Mouse (Mus musculus) neural tube, embryonic 10.5 days (tissue): ENCODE measurements around the gene Sgk1.
"Not testable (repeated sequence)": the region's sequence is repeated elsewhere in the genome, so short reads cannot be mapped to it uniquely, and the experiment has no call there.

ENCODE experiments used
- DNase-seq: peaks from one replicate; pipeline ENCODE4 v3.0.0-alpha.2; 2017; ENCODE audit warnings: low spot score; ENCODE audit errors: extremely low spot score

Sgk1 gene

DNA sequence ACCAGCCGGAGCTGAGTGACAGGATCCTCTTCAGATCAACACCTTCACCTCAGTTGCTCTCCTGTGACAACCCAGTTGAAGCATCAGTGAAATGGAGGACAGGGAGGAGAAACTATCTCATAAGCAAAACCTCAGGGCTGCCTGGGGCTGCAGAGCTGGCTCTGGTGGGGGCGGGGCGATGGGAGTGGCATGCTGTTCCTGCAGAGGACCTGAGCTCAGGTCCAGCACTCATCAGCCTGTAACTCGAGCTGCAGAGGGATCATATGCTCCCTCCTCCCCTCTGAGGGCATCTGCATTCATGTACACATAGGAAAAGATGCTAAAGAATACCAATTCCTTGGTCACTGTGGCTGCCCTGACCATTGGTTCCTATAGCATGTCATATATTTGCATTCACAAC is 15.5 kb upstream of the Sgk1 start:
- DNase-seq = no peak

DNA sequence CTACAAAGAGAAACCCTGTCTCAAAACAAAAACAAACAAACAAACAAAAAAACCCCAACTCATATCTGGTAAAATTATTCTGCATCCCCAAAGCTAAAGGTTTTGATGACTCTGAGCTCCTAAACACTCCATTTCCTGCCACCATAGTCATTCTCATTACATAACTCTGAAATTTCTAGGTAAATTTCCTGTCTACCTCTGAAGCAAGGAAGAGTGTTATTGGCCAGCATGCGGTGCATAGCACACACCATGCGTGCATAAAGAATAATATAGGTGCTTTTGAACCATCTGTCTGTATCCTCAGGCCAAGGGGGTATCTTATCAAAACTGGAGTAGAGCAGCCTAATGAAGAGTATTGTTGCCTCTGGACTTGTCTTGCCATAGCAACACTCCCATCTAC is 13.8 kb upstream of the Sgk1 start:
- no peak for DNase-seq

DNA sequence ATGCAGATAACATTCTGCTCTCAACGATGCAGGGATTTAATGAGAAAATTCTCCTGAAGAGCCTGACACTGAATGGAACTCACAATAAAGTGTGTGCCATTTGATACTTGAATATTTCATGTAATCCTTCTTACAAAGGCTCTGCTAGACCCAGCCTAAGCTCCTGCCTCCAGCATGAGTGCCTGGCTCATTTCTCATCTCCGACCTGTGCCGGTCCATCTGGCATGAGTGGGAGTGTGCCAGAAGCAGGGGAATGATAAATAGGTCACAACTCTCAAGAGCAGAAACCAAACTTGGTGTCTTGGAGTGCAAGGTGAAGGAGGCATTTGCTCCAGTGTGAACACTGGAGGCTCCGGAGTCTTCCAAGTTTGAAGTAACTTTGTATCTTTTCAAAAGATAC is 13.4 kb upstream of the Sgk1 start:
- DNase-seq = no peak

DNA sequence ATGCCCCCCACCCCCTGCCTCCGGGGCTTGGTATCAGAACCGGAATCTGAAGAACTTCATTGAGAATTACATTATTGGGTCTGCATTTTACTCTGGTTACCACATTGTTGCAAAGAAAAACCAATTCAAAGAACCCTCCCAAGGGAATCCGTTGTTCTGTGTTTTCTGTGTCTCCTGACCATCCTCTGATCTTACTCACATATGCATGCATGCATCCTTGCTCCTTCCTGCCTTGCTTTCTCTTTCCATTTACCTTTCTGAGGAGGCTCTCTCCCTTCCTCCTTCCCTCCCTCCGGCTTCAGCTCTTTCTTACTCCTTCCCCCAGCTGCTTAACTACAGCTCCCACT is 174 bp upstream of the Sgk1 start:
- no peak for DNase-seq

DNA sequence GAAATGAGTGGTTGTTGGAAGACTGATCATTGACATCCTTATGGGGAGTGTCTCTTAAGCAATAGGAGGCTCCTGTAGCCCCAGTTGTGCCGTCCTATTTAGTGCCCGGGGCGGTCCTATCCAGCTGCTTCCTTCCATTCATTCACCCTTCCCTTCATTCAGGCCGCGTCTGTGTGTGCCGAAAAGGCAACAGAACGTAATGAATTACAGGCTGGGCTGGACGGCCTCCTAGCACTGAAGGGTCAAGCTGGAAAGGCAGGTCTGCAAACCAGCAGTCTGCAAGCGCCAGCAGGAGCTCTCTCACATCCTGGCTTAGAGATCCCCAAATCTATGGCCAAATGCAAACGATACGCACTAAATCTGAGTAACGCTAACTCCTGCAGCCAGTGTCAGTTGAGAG is 1.6 kb downstream of the Sgk1 start:
- DNase-seq = peak; percentile 62

DNA sequence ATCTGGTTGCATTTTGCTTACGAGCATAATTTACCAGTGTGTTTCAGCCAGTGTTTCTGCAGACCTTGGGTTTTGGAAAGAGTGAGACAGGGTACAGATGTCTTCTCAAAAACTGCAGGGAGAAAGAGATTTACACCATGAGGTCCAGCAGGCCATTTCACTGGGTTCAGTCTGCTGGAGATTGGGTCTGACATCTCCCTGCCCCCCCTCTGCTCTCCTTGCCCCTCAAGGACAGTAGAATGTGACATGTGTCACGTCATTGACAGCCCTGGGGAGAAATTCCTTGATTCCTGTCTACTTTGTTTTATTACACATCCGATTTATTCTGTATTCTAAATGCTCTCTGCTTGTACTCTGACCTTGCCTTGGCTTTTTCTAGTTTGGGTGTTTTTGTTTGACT is 2.5 kb downstream of the Sgk1 start:
- DNase-seq = no peak

DNA sequence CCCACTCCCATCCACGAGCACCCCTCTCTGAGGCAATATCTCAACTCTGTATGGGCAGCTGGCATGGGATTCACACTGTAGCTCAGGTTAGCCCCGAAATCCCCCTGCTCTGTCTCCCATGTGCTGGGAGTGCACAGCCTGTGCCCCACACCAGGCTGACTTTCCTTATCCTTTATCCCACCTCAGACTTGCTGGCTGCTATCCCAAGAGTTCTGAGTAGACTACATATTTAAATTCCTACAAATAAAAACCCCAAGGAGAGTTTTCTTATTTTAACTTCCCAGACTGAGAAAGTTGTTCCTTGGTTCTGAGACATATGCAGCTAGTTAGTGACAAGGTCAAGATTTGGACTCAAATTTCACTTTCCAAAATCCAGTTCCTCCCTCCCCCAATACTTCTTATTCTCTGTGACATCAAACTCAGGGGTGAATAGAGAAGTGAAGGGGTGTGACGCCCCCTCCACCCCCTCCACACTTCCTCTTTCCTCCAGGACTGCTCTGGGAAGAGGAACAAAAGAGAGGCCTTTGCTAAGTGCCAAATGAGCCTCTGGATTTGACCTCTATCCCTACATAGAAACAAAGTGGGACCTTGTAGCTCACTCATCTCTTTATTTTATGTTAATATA is 7.3 kb downstream of the Sgk1 start:
- no peak for DNase-seq

DNA sequence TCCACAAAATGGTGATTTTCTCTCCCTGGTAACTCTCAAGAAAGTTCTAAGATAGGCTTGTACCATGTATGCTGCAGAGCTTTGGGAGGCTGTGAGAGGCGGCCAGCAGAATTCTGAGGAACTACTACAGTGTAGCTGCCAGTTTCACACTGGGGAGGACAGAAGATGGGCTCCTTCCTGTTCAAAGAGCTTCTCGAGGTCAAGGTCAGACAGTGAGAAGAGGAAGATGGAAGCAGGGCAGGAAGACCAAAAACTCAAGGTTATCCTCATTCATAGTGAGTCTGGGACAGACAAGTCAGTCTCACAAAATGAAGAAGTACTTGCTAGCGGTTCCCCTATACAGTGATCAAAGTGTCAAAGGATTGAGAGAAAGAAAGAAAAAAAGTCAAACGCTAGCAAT is 8.3 kb downstream of the Sgk1 start:
- DNase-seq = no peak

DNA sequence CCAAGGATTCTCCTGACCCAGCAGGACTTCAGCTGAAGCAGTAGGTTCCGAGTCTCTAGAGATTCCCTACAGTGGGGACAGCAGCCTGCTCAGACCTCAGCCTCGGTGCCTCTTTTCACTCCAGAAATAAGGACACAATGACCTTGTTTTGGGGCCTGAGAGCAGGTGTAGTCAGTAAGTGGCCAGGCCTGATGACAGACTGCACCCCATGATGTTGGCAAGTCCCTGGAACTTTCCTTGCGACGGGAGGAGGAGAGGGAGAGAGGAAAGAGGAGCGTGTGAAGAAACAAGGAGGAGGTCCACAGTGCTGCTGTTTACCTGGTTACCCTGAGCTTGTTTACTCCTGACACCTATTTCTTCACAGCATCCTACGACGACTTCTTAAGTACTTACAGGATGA is 9.5 kb downstream of the Sgk1 start:
- no peak for DNase-seq

DNA sequence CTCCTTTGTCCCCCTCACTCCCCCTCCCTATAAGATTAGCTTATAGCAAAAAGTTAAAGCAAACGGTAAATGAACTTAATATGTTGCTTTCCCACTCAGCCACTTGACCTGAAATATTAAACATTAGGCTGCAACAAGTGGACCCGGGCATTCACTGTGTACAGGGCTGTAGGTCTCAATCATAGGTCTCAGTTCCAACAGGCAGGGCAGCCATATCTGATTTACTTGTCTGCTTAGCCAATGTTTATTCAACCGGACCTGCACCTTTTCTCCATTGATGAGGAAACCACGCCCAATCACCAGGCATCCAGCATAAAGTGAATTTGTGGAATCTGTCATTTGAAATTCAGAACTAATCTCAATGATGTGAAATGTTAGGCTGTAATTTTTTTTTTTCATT is 10.1 kb downstream of the Sgk1 start:
- DNase-seq = no peak

DNA sequence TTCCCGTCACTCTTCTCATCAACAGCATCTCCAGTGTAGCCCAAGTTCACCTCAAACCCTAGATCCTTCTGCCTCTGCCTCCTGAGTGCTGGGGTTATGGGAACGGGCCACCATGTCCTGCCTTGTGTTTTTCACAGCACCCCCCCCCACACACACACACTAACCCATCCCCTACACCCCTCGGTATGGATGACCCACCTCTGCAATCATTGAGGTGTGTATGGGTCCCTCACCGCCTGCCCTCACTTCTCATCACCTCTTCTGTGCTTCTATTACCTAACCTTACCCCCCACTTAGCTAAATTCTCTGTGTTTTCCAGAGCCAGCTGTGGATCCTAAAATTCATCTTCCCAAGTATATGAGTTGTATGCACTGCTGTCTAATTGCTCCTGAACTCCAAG is 16.4 kb downstream of the Sgk1 start:
- DNase-seq = no peak

DNA sequence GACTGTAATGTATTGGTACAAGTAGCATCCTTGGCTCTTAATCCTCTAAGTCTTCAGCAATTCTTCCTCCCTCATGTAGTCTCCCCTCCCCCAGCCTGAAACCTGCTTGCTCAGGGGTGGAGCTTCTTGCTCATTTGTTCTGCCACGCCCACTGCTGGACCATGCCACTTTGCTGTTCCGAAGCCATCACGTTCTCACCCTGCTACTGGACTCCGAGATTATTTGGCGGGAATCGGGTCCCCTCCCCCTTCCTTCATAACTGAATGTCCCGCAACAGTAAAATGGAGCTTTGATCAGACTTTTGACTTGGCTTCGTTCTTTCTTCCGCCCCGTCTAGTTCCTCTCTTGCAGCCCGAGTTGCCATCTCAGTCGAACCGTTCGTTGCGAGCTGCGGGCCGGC is 16.9 kb downstream of the Sgk1 start:
- not testable (repeated sequence) for DNase-seq

DNA sequence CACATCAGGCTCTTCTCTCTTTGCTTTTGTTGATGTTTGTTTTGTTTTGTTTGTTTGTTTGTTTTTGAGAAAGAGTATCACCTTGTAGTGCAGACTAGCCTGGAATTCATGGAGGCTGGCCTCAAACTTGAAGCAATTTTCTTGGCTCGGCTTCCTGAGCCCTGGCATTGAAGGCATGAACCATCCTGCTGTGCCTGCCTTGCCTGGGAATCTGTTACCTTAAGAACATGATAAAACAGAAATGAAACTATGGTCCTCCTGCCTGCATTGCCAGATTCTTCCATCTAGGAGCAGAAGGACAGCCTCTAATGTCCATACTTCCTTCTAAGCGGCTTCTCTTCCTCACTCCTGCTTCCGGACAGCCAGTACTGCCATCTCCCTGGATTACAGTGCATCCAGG is 17.4 kb downstream of the Sgk1 start:
- DNase-seq = no peak

DNA sequence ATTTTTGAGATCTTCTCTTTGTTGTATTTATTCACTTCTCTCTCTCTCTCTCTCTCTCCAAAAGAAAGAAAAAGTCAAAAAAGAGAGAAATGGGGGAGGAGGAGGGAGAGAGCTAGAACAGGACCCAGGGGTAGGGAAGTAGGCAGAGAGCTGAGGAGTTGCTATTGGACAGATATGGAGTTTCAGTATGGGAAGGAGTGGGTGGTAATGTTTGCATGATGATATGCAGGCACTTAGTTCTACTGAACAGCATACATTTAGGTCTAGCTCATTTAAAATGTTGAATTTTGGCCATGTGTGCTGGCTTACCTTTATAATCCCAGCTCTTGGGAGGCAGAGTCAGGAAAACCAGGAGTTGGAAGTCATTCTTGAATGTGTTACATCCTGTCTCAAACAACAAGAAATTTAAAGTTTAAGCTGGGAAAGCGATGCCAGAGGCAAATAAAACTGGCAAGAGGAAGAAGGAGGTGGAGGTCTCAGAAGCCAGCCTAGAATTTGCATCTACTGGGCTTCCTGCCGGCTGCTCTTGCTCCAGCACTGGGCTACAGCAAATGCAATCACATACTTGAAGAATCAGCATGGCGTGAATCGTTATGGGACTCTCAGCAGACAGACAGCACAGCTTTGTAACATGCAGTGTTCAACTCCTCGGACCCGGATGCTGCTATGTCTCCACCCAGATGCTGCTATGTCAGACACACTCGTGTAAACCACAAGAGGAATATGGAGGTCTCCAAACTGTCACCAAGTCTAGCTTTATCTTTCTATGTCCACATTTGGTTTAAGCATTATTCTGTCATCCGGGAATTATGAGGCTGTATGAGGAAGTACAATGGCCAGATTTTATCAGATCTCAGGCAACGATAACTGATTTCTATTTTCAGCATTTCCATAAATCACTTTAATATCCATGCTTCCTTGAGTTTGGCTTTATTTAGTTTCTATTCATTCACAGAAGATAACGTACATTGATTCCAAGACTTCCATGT is 20.5 kb downstream of the Sgk1 start:
- no peak for DNase-seq

DNA sequence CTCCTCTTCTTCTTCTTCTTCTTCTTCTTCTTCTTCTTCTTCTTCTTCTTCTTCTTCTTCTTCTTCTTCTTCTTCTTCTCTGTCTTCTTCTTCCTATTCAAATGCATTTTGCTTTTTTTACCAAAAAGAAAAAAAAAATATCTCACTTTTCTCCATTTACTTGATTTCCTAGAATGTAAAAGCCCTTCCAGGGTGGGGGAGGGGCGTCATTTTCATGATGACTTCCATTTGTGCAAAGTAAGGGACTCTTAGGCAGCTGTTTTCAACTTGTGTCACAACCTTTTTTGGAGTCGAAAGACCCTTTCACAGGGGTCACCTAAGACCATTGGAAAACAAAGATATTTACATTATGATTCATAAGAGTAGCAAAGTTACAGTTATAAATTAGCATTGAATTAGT is 22.2 kb downstream of the Sgk1 start:
- DNase-seq = no peak

DNA sequence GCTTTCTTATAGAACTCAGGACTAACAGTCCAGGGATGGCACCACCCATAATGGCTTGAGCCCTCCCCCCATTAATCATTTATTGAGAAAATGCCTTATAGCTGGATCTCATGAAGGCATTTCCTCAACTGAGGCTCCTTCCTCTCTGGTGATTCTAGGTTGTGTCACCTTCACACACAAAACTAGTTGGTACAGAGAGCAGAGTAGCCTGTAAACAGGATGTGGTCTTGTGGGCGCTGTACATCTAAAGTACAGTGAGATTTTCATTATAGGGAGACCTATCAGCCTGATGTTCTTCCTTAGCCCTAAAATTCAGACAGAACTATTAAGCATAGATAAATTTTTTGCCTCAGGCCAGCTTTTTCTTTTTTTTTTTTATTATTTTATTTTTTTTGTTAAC is 23.6 kb downstream of the Sgk1 start:
- DNase-seq = no peak

DNA sequence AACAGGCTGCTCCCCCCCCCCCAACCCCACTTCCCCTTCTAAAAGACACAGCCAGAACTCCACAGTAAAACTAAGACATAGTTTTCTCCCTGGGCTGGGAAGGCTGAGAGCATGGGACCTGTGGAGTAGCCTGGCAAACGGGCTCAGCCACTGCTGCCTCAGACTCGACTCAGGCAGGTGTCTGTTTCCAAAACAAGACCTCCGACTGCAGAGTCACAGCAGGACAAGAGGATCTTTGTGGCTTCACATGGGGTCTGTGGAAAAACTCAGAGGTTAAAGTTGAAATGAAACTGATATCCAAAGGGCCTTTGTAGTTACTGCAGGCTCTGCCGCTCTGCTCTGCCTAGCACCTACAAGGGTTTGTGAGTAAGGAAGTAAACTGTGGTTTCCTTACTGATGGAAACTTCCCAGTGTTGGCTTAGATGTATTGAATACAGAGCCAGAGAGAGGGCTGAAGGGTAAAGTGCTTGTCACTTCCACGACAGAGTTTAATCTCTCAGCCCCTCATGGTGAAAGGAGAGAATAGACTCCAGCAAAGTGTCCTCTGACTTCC is 25.0 kb downstream of the Sgk1 start:
- no peak for DNase-seq

DNA sequence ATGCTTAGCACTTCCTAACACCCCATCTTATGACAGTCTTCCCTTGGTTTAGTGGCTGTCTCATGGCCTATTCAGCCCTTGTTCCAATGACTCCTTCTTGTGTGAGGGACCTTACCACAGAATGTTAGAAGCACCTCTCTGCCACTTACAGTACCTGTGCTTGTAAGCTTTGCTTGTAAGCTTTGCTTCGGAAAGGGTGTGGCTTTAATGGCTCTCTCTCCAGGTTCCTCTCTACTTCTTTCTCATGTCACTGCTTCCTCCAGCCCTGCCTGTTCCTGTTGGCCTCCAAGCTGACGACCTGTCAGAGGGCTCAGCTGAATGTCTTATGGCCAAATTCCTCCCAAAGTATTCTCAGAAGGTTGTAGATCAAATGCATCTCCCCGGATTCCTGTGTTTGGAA is 25.8 kb downstream of the Sgk1 start:
- DNase-seq = no peak

DNA sequence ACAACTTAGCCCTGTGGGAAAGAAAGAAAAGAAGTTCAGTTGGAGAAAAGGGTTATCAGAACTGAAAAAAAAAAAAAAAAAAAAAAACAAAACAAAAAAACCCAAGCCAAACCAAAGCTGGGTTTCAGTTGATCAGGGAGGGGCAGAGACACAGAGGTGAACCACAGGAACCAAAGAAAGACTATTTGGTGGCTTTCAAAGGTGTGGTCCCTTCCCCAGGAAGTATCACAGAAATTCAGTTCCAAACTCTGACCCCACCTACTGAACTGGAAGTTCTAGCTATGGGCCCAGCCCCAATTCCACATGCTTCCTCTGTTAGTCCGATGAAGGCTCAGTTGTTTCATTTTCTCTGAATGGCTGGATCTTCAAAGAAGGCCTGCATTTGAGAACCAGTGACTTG is 26.7 kb downstream of the Sgk1 start:
- DNase-seq = no peak

DNA sequence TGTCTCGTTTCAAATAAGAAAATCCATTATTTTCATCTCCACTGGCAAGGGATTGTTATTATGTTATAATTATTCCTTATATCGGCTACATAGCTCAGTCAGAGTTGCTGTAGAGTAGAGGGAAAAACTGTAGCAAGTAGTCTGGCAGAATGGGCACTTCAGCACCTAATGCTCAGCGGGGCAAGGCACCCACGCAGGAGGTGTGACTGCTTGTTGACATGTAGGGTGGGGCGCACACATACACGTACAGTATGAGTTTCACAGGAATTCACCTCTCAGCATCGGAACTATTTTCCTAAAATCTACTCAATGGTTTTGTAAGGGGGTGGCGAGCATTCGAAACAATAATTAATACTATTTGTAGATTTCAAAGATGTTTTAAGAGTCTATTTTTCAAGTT is 28.4 kb downstream of the Sgk1 start:
- no peak for DNase-seq

DNA sequence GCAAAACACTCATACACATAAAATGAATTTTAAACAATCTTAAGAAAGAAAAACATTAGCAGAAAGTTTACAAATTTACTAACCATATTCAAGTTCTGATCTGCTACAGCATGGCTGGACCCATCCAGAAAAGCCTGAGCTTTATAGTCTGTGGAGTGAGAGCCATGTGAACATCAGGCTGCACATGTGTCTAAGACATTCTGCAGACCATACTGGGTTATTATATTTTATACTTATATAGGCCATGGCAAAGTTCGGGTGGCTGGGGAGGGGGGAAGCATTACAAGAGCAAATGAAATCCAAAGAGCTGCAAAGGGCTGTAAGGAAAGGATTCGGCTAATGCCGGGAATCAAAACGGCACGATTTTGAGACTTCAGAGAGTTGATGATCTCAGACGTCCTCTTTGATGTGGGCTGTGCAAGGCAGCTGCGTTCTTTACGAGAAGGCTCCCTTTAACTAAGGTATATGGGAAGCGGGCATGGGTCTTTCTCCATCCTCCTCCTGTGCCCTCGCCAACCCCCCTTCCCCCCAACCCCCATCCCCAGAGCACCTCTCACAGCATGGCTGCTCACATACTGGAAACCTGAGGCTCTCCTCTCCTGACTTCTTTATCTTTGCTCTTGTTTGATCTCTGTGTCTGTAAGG is 29.4 kb downstream of the Sgk1 start:
- DNase-seq = no peak

DNA sequence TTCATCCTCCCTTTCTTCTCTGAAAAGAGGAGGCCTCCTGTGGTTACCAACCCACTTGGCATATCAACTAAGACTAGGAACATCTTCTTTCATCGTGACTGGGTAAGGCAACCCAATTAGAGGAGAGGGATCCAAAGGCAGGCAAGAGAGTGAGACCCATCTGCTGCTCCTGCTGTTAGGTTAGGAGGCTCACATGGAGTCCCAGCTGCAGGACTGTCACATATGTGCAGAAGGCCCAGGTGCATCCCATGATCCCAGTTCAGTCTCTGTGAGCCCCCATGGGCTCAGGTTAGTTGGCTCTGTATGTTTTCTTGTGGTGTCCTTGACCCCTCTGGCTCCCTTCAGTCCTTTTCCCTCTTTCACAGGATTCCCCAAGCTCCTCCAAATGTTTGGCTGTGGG is 32.8 kb downstream of the Sgk1 start:
- no peak for DNase-seq
